Mouse (Mus musculus) ES-Bruce4 (cell line): Measurements from ENCODE around the gene Dlx4. TPM values are rescaled to one million over a fixed set of nuclear protein-coding genes. Genes with fewer than 3 reads are reported as not detected.

Experiments used
- H3K27ac ChIP-seq: 2 replicates; pipeline ENCODE4 v1.5.1; 2012; ENCODE audit warnings: low read length, inconsistent platforms; ENCODE audit not compliant: insufficient read depth
- H3K27me3 ChIP-seq: 2 replicates; pipeline ENCODE4 v1.6.1; 2012; ENCODE audit warnings: mild to moderate bottlenecking, low read length, inconsistent platforms; ENCODE audit not compliant: control insufficient read depth, poor library complexity, insufficient read depth, severe bottlenecking
- H3K36me3 ChIP-seq: 2 replicates; pipeline ENCODE4 v1.6.1; 2012; ENCODE audit warnings: inconsistent platforms, mild to moderate bottlenecking, low read length, moderate library complexity; ENCODE audit not compliant: control insufficient read depth, poor library complexity, insufficient read depth, severe bottlenecking
- H3K4me1 ChIP-seq: one replicate; pipeline ENCODE4 v1.8.1; 2011; ENCODE audit warnings: low read length; ENCODE audit not compliant: control insufficient read depth, insufficient read depth
- H3K4me3 ChIP-seq: 2 replicates; pipeline ENCODE4 v1.5.1; 2011; ENCODE audit warnings: low read depth, mild to moderate bottlenecking, low read length
- H3K9ac ChIP-seq: 2 replicates; pipeline ENCODE4 v1.6.1; 2012; ENCODE audit warnings: low read depth, mild to moderate bottlenecking, inconsistent platforms; ENCODE audit not compliant: poor library complexity, severe bottlenecking
- H3K9me3 ChIP-seq: replicated peaks from 2 replicates; pipeline ENCODE4 v1.6.1; 2012; ENCODE audit warnings: mild to moderate bottlenecking, low read length, inconsistent platforms; ENCODE audit not compliant: control insufficient read depth, poor library complexity, insufficient read depth, severe bottlenecking
- CTCF ChIP-seq: IDR thresholded peaks from one replicate; pipeline ENCODE4 v1.8.1; 2011; ENCODE audit warnings: low read depth, low read length
- EP300 ChIP-seq: IDR thresholded peaks from 2 replicates; pipeline ENCODE4 v1.6.1; 2011; ENCODE audit warnings: low read depth, low read length; ENCODE audit not compliant: insufficient read depth
- POLR2A ChIP-seq: IDR thresholded peaks from one replicate; pipeline ENCODE4 v1.8.1; 2011; ENCODE audit warnings: low read length; ENCODE audit not compliant: insufficient read depth
- polyA plus RNA-seq: library from polyadenylated mRNA; stranded (reverse); fragments of >200 nt; gene quantifications from 2 replicates; pipeline ENCODE4 v1.2.4, GENCODE M21; 2011; ENCODE audit warnings: low read depth; ENCODE audit not compliant: missing spikeins, insufficient read depth, insufficient read length

The Dlx4 gene
- polyA plus RNA-seq, 1 experiment: 0.96 TPM

- Histone ChIP-seq H3K36me3 (no peaks in the 10 kb centered on the region), H3K9ac (peak overlapping the region; percentile 69; the same call in 1 of the 2 replicates), H3K4me3 (peak overlapping the region; percentile 13), H3K4me1 (peaks cover 3% of the 10 kb centered on the region), H3K27me3 (peaks cover 37% of the 10 kb centered on the region), H3K27ac (no peak overlapping the region), H3K9me3 (no peaks in the 10 kb centered on the region)
- TF ChIP-seq POLR2A (no peak), EP300 (no peak)
These were observed 1.0 kb downstream of the Dlx4 start for GRCm38 (mm10) chr11:95144946-95145483.

- H3K27ac ChIP-seq: no peak overlapping the region
- TF ChIP-seq CTCF (no peak), EP300 (no peak), POLR2A (no peak)
These were observed 1.7 kb downstream of the Dlx4 start for GRCm38 (mm10) chr11:95144091-95144945.

GRCm38 (mm10) chr11:95143663-95144062 lies 2.4 kb downstream of the Dlx4 start:
- H3K9me3 ChIP-seq: no peaks in the 10 kb centered on the region
- no peak overlapping the region for H3K9ac ChIP-seq
- H3K4me3 ChIP-seq: no peak overlapping the region
- H3K4me1 ChIP-seq: peaks cover 3% of the 10 kb centered on the region
- peaks cover 37% of the 10 kb centered on the region for H3K27me3 ChIP-seq
- no peak overlapping the region for H3K27ac ChIP-seq
- TF ChIP-seq POLR2A (no peak), CTCF (no peak), EP300 (no peak)
- no peaks in the 10 kb centered on the region for H3K36me3 ChIP-seq

More at GRCm38 (mm10) chr11:95144091-95144945, 1.7 kb downstream of the Dlx4 start:
- H3K9me3 ChIP-seq: no peaks in the 10 kb centered on the region
- H3K36me3 ChIP-seq: no peaks in the 10 kb centered on the region
- H3K4me1 ChIP-seq: peaks cover 3% of the 10 kb centered on the region
- peak overlapping the region; percentile 13; the same call in 1 of the 2 replicates for H3K4me3 ChIP-seq
- peak overlapping the region; percentile 69; the same call in 1 of the 2 replicates for H3K9ac ChIP-seq
- peaks cover 37% of the 10 kb centered on the region for H3K27me3 ChIP-seq

GRCm38 (mm10) chr11:95142980-95143575 lies 3.0 kb downstream of the Dlx4 start:
- no peak overlapping the region for H3K27ac ChIP-seq
- TF ChIP-seq EP300: no peak
- no peak for TF ChIP-seq CTCF
- TF ChIP-seq POLR2A: no peak
- H3K9me3 ChIP-seq: no peaks in the 10 kb centered on the region
- H3K9ac ChIP-seq: peak overlapping the region; percentile 38; the same call in 1 of the 2 replicates
- H3K27me3 ChIP-seq: peaks cover 37% of the 10 kb centered on the region
- peaks cover 3% of the 10 kb centered on the region for H3K4me1 ChIP-seq
- H3K36me3 ChIP-seq: no peaks in the 10 kb centered on the region
- H3K4me3 ChIP-seq: peak overlapping the region; percentile 20; the same call in 1 of the 2 replicates

- Histone ChIP-seq H3K9ac (no peak overlapping the region), H3K27ac (no peak overlapping the region), H3K27me3 (peaks cover 37% of the 10 kb centered on the region), H3K4me1 (peaks cover 3% of the 10 kb centered on the region), H3K4me3 (no peak overlapping the region), H3K9me3 (no peaks in the 10 kb centered on the region), H3K36me3 (no peaks in the 10 kb centered on the region)
- TF ChIP-seq CTCF (no peak), POLR2A (no peak), EP300 (no peak)
These were observed 3.8 kb downstream of the Dlx4 start for GRCm38 (mm10) chr11:95142258-95142657.
